Mouse (Mus musculus) thymus, postnatal 0 days (tissue): ENCODE data around the gene Btbd35f26. TPM values are rescaled to one million over a fixed set of nuclear protein-coding genes. Genes with fewer than 3 reads are reported as not detected.
"Not testable (repeated sequence)": the region's sequence is repeated elsewhere in the genome, so short reads cannot be mapped to it uniquely, and the experiment has no call there.

Source experiments
- DNase-seq: peaks from one replicate; pipeline ENCODE4 v3.0.0-alpha.2; 2015; ENCODE audit warnings: low spot score
- polyA plus RNA-seq: library from polyadenylated mRNA; unstranded; fragments of >200 nt; fragmentation: Nextera tagmentation; extraction: Ambion mirVana; gene quantifications from 2 replicates; pipeline ENCODE4 v1.2.1, GENCODE M21; 2015

The Btbd35f26 gene
- polyA plus RNA-seq, result not detected in 2 replicates

DNA sequence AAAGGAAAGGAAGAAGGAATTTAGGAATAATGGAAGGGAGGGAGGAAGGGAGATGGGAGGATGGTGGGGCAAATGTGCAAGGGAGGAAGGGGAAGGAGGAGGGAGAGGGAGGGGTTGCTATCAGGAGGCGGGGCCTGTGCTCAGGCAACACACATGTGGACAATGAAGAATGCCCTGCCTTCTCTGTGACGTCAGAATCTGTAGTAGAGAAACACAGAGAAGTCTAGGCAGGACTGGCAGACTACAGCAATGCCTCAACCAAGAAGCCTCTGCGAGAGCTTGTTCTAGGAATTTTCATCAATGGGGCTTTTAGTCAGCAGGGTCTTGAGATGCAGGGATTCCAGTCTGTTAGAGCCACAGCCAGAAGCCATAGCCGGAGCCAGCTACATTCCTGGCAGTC, at the start of gene Btbd35f26:
TSS of gene Btbd35f26 (plus strand) at position 301 of the 400 bp plus-strand sequence.
- not testable (repeated sequence) for DNase-seq

DNA sequence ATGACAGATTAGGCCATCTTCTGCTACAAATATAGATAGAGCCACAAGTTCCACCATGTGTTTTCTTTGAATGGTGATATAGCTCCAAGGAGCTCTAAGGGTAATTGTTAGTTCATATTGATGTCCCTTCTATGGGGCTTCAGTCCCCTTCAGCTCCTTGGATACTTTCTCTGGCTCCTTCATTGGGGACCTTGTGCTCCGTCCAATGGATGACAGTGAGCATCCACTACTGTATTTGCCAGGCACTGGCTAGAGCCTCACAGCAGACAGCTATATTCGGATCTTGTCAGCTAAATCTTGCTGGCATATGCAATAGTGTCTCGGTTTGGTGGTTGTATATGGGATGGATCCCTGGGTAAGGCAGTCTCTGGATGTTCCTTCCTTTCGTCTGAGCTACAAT, 5.7 kb downstream of the Btbd35f26 start:
- DNase-seq, result not testable (repeated sequence)

DNA sequence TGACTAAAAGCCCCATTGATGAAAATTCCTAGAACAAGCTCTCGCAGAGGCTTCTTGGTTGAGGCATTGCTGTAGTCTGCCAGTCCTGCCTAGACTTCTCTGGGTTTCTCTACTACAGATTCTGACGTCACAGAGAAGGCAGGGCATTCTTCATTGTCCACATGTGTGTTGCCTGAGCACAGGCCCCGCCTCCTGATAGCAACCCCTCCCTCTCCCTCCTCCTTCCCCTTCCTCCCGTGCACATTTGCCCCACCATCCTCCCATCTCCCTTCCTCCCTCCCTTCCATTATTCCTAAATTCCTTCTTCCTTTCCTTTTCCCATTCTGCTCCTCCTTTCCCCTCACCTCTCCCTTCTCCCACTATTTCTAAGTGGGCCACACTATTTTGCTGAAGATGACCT, 47.6 kb downstream of the Btbd35f26 start, which contains the start of gene Btbd35f19:
TSS of gene Btbd35f19 (minus strand) at position 101 of the 400 bp plus-strand sequence.
- DNase-seq, result not testable (repeated sequence)

Other genes with a start within 250 kb of the Btbd35f26 start
- gene Btbd35f29, start 218.8 kb upstream of the Btbd35f26 start, polyA plus RNA-seq, result not detected in 2 replicates
- not detected in 2 replicates for gene Spin2f, start 82.6 kb upstream of the Btbd35f26 start, polyA plus RNA-seq
- gene Btbd35f19, start 47.5 kb downstream of the Btbd35f26 start, polyA plus RNA-seq, result not detected in 2 replicates
- not detected in 2 replicates for gene Gm21883, start 237.8 kb downstream of the Btbd35f26 start, polyA plus RNA-seq